ENCODE assay signal across 11 mouse cellular contexts in the genomic region with DNA sequence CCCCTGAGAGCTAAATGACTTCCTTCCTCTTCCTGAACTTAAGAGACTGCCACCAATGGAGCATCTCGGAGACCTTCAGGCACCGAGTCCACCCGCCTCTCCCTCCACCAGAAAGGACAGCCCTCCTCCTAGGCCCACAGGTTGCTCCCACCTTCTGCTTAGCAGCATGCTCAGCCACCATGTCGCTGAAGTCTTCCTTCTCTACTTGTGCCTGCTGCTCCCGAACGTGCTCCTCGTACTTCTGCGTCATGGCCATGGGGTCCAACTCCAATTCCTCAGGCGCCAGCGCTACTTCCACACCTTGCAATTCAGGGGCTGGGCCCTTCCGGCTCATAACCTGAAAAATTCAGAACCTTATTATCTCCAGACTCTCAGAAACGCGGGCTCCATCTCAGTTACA. TPM values are rescaled to one million over a fixed set of nuclear protein-coding genes. Genes with fewer than 3 reads are reported as not detected.
DNase-seq lines count a peak whose midpoint lies in the region; ATAC-seq and TF ChIP-seq lines count a peak whose summit lies in the region.
"Had no signal": no experiment of that assay in that cellular context is flagged by ENCODE, and none has a peak within 500 bp of the region (broad histone marks: within the 10 kb centered on the region; RNA-seq: fewer than 3 reads in every experiment).

No protein-coding gene starts in this region.

- 94% methylated on average over 13 of the region's 13 CpGs for WGBS in hindbrain, embryonic 14.5 days
- WGBS in hindbrain, embryonic 10.5 days, result 95% methylated on average over 11 of the region's 13 CpGs
- 87% methylated on average over 13 of the region's 13 CpGs for WGBS in intestine, postnatal 0 days
- whole genome bisulfite sequencing in stomach, embryonic 15.5 days, result 90% methylated on average over 13 of the region's 13 CpGs
- WGBS in cerebellum, adult 2 months, result 95% methylated on average over 11 of the region's 13 CpGs

- H3K9me3 ChIP-seq in hindbrain, embryonic 14.5 days (ENCODE audit: control insufficient read depth, low read length), result no peaks in the 10 kb centered on the region
- H3K9me3 ChIP-seq in hindbrain, embryonic 10.5 days, result no peaks in the 10 kb centered on the region
- H3K9me3 ChIP-seq in megakaryocyte, embryonic 14.5 days, result no peaks in the 10 kb centered on the region
- no peaks in the 10 kb centered on the region for H3K9me3 ChIP-seq in intestine, postnatal 0 days (ENCODE audit: control insufficient read depth)
- no peaks in the 10 kb centered on the region for H3K9me3 ChIP-seq in stomach, embryonic 15.5 days
- H3K9me3 ChIP-seq: forebrain, embryonic 15.5 days had no signal

- H3K4me1 ChIP-seq in hindbrain, embryonic 14.5 days (replicated peaks; ENCODE audit: control insufficient read depth, insufficient read depth, low read length), result peaks cover 18% of the 10 kb centered on the region
- peaks cover 35% of the 10 kb centered on the region for H3K4me1 ChIP-seq in hindbrain, embryonic 10.5 days (replicated peaks)
- peaks cover 37% of the 10 kb centered on the region for H3K4me1 ChIP-seq in megakaryocyte, embryonic 14.5 days
- H3K4me1 ChIP-seq in intestine, postnatal 0 days (replicated peaks; ENCODE audit: control insufficient read depth, insufficient read depth, low read length), result 0 out of 2 replicates have a peak, but pooled peaks cover 3% of the 10 kb centered on the region
- peaks cover 11% of the 10 kb centered on the region; the same call in 1 of the 2 replicates for H3K4me1 ChIP-seq in stomach, embryonic 15.5 days
- H3K4me1 ChIP-seq in cerebellum, adult 2 months (ENCODE audit: control insufficient read depth, insufficient read depth, low read length), result no peaks in the 10 kb centered on the region; the same call in 1 of the 2 replicates

- no peak overlapping the region for H3K4me2 ChIP-seq in hindbrain, embryonic 14.5 days (replicated peaks)
- no peak overlapping the region for H3K4me2 ChIP-seq in intestine, postnatal 0 days (replicated peaks; ENCODE audit: low read depth)
- no peak overlapping the region for H3K4me2 ChIP-seq in stomach, embryonic 15.5 days
- H3K4me2 ChIP-seq: forebrain, embryonic 15.5 days had no signal

- no peak for TF ChIP-seq POLR2A in cerebellum, adult 2 months (IDR thresholded peaks at IDR 0.05; ENCODE audit: borderline replicate concordance, insufficient read depth, low read length)

- 0 out of 2 replicates have a peak overlapping the region, but pooled peaks have one; percentile 51 for H3K27ac ChIP-seq in hindbrain, embryonic 14.5 days
- no peak overlapping the region for H3K27ac ChIP-seq in hindbrain, embryonic 10.5 days
- peak overlapping the region; percentile 22; the same call in 1 of the 2 replicates for H3K27ac ChIP-seq in intestine, postnatal 0 days (ENCODE audit: low read depth, low read length)
- H3K27ac ChIP-seq in stomach, embryonic 15.5 days, result peak overlapping the region; percentile 2; the same call in 1 of the 2 replicates
- no peak overlapping the region for H3K27ac ChIP-seq in cerebellum, adult 2 months (ENCODE audit: insufficient read depth, low read length)

- H3K9ac ChIP-seq in hindbrain, embryonic 14.5 days, result no peak overlapping the region
- H3K9ac ChIP-seq in intestine, postnatal 0 days (ENCODE audit: low read depth, low read length), result no peak overlapping the region
- H3K9ac ChIP-seq in stomach, embryonic 15.5 days, result no peak overlapping the region
- H3K9ac ChIP-seq: forebrain, embryonic 15.5 days had no signal

- no peak overlapping the region for H3K4me3 ChIP-seq in hindbrain, embryonic 14.5 days (replicated peaks; ENCODE audit: low read length)
- H3K4me3 ChIP-seq in hindbrain, embryonic 10.5 days, result no peak overlapping the region
- H3K4me3 ChIP-seq in megakaryocyte, embryonic 14.5 days (replicated peaks), result peak overlapping the region; percentile 72
- H3K4me3 ChIP-seq in intestine, postnatal 0 days (ENCODE audit: low read depth, low read length), result no peak overlapping the region
- H3K4me3 ChIP-seq in stomach, embryonic 15.5 days (replicated peaks), result no peak overlapping the region
- H3K4me3 ChIP-seq in cerebellum, adult 2 months (replicated peaks; ENCODE audit: insufficient read depth, low read depth, low read length), result no peak overlapping the region

- no peak for TF ChIP-seq CTCF in intestine, postnatal 0 days (IDR thresholded peaks at IDR 0.05; ENCODE audit: low read depth)
- no peak for TF ChIP-seq CTCF in cerebellum, adult 2 months (IDR thresholded peaks at IDR 0.05; ENCODE audit: borderline replicate concordance, insufficient read depth, low read depth, low read length)

- no peaks in the 10 kb centered on the region for H3K27me3 ChIP-seq in hindbrain, embryonic 14.5 days (ENCODE audit: control insufficient read depth, insufficient read depth, low read length)
- H3K27me3 ChIP-seq in hindbrain, embryonic 10.5 days (ENCODE audit: insufficient read depth, poor library complexity, severe bottlenecking), result no peaks in the 10 kb centered on the region
- no peaks in the 10 kb centered on the region for H3K27me3 ChIP-seq in megakaryocyte, embryonic 14.5 days (replicated peaks)
- H3K27me3 ChIP-seq in intestine, postnatal 0 days (replicated peaks; ENCODE audit: control insufficient read depth, insufficient read depth, low read length), result no peaks in the 10 kb centered on the region
- no peaks in the 10 kb centered on the region for H3K27me3 ChIP-seq in stomach, embryonic 15.5 days (replicated peaks)
- no peaks in the 10 kb centered on the region for H3K27me3 ChIP-seq in cerebellum, adult 2 months (ENCODE audit: control insufficient read depth, insufficient read depth, low read length)
- H3K27me3 ChIP-seq: forebrain, embryonic 15.5 days had no signal

- H3K36me3 ChIP-seq in hindbrain, embryonic 14.5 days (replicated peaks; ENCODE audit: control insufficient read depth, insufficient read depth), result peaks cover 59% of the 10 kb centered on the region
- H3K36me3 ChIP-seq in hindbrain, embryonic 10.5 days, result peaks cover 60% of the 10 kb centered on the region
- H3K36me3 ChIP-seq in megakaryocyte, embryonic 14.5 days (replicated peaks; ENCODE audit: low read length), result peaks cover 56% of the 10 kb centered on the region
- peaks cover 37% of the 10 kb centered on the region for H3K36me3 ChIP-seq in intestine, postnatal 0 days (ENCODE audit: control insufficient read depth, insufficient read depth)
- peaks cover 40% of the 10 kb centered on the region for H3K36me3 ChIP-seq in stomach, embryonic 15.5 days

- no peak for DNase-seq in hindbrain, embryonic 14.5 days (ENCODE audit: low spot score)
- DNase-seq in hindbrain, embryonic 10.5 days (ENCODE audit: low spot score), result no peak
- no peak for DNase-seq in cerebellum, adult 2 months
- DNase-seq: right cerebral cortex, adult 18-20 months; thymus, adult 18-20 months had no signal

- ATAC-seq in hindbrain, embryonic 14.5 days (ENCODE audit: low FRiP score), result no peak
- no peak for ATAC-seq in megakaryocyte, adult 5-6 weeks (ENCODE audit: poor library complexity, severe bottlenecking)
- ATAC-seq in intestine, postnatal 0 days, result no peak
- ATAC-seq in stomach, embryonic 15.5 days (ENCODE audit: insufficient read depth, low FRiP score, low read depth), result no peak
- ATAC-seq: forebrain, embryonic 15.5 days had no signal

RNA-seq across cellular contexts. Expression of a gene that starts 1.7 kb away (rescaled TPM):
- 54.3 and 59.7 TPM in 2 replicates for polyA plus RNA-seq in hindbrain, embryonic 14.5 days (2014; fragmentation: Nextera tagmentation; extraction: Ambion mirVana)
- 23.7 and 26.1 TPM in 2 replicates for polyA plus RNA-seq in hindbrain, embryonic 10.5 days (2016; fragmentation: Nextera tagmentation; extraction: Ambion mirVana)
- 40.2 and 130 TPM in 2 replicates for polyA plus RNA-seq in megakaryocyte, embryonic 14.5 days (2012; ENCODE audit: insufficient read depth, low replicate concordance)
- total RNA-seq in megakaryocyte, adult 5-6 weeks (2015), result 45.4 and 45.7 TPM in 2 replicates
- 14.2 and 25.4 TPM in 2 replicates for total RNA-seq in megakaryocyte, adult 5-6 weeks (2017)
- polyA plus RNA-seq in intestine, postnatal 0 days (2015; fragmentation: Nextera tagmentation; extraction: Ambion mirVana), result 6.2 and 6.6 TPM in 2 replicates
- polyA plus RNA-seq in stomach, embryonic 15.5 days (2015; fragmentation: Nextera tagmentation; extraction: Ambion mirVana), result 18.0 and 20.6 TPM in 2 replicates
- polyA plus RNA-seq in cerebellum, adult 2 months (2012; rRNA removed), result 26.7 and 28.0 TPM in 2 replicates

RNA-seq across cellular contexts. Expression of a gene that starts 20.6 kb away (rescaled TPM):
- polyA plus RNA-seq in hindbrain, embryonic 14.5 days (2014; fragmentation: Nextera tagmentation; extraction: Ambion mirVana), result 299 and 305 TPM in 2 replicates
- polyA plus RNA-seq in hindbrain, embryonic 10.5 days (2016; fragmentation: Nextera tagmentation; extraction: Ambion mirVana), result 438 and 456 TPM in 2 replicates
- polyA plus RNA-seq in megakaryocyte, embryonic 14.5 days (2012; ENCODE audit: insufficient read depth, low replicate concordance), result 158 and 268 TPM in 2 replicates
- total RNA-seq in megakaryocyte, adult 5-6 weeks (2015), result 109 TPM in 2 replicates
- 240 and 249 TPM in 2 replicates for total RNA-seq in megakaryocyte, adult 5-6 weeks (2017)
- polyA plus RNA-seq in intestine, postnatal 0 days (2015; fragmentation: Nextera tagmentation; extraction: Ambion mirVana), result 160 and 172 TPM in 2 replicates
- polyA plus RNA-seq in stomach, embryonic 15.5 days (2015; fragmentation: Nextera tagmentation; extraction: Ambion mirVana), result 278 and 308 TPM in 2 replicates
- polyA plus RNA-seq in cerebellum, adult 2 months (2012; rRNA removed), result 175 and 181 TPM in 2 replicates

RNA-seq across cellular contexts. Expression of a gene that starts 23.5 kb away (rescaled TPM):
- 34.2 and 39.8 TPM in 2 replicates for polyA plus RNA-seq in hindbrain, embryonic 14.5 days (2014; fragmentation: Nextera tagmentation; extraction: Ambion mirVana)
- polyA plus RNA-seq in hindbrain, embryonic 10.5 days (2016; fragmentation: Nextera tagmentation; extraction: Ambion mirVana), result 11.7 and 19.1 TPM in 2 replicates
- polyA plus RNA-seq in megakaryocyte, embryonic 14.5 days (2012; ENCODE audit: insufficient read depth, low replicate concordance), result not detected in 2 replicates
- total RNA-seq in megakaryocyte, adult 5-6 weeks (2015), result not detected in 2 replicates
- not detected in 2 replicates for total RNA-seq in megakaryocyte, adult 5-6 weeks (2017)
- 0.55 and 0.67 TPM in 2 replicates for polyA plus RNA-seq in intestine, postnatal 0 days (2015; fragmentation: Nextera tagmentation; extraction: Ambion mirVana)
- 2.2 and 2.9 TPM in 2 replicates for polyA plus RNA-seq in stomach, embryonic 15.5 days (2015; fragmentation: Nextera tagmentation; extraction: Ambion mirVana)
- polyA plus RNA-seq in cerebellum, adult 2 months (2012; rRNA removed), result 49.2 and 55.9 TPM in 2 replicates
- total RNA-seq: common myeloid progenitor, adult 5-6 weeks had no signal

Comparison
In these comparisons a context has a peak if more than half of its experiments do, and no peak if none do; other contexts are left out.
1. H3K27ac ChIP-seq: peak in hindbrain, embryonic 14.5 days (single experiment), intestine, postnatal 0 days (single experiment) and stomach, embryonic 15.5 days (single experiment); none in hindbrain, embryonic 10.5 days (single experiment) and cerebellum, adult 2 months (single experiment).